Mouse (Mus musculus) thymus, postnatal 10 days (tissue): ENCODE data around the gene Ankrd60.

Experiments
- DNase-seq, 2 experiments: peaks; one replicate each; pipeline ENCODE4 v3.0.0; 2021; ENCODE audit warnings: low spot score in 2 of 2

The Ankrd60 gene

DNA sequence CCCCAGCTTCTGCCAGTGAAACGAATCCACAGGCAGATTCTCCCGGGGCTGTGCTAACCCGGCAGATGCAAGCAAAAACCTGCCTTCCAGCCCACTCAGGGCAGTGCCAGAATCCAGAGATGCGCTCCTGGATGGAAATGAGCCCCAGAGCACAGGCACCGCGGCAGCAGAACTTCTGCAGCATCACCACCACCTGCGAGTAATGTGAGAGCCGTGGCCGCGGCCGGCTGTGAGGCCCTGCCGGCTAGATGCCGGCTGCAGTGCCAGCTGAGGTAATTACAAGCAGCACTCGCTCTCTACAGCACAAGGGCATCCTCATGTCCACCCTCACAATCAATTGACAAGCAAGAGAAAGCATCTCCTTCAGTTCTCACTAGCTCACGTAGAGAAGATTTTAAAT lies 6.2 kb upstream of the Ankrd60 start:
- no peak for DNase-seq

DNA sequence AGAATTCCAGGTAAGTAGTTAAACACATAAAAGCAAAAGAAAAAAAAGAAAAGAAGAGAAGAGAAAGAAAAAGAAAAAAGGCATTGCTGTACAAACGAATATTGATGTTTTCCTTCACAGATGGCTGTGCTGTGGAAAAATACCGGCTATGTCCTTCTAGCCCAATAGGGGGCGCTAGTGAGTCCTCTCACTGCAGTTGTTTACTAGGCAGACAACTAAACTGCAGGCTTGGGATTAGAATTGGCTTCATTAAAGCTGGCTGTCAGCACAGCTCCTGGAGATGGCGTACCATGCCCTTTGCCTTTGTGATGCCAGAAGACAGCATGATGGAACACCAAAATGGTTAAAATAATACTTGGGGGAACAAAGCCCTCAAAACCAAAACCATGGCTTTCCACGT lies 5.3 kb upstream of the Ankrd60 start:
- DNase-seq: peak; percentile 27 to 61

DNA sequence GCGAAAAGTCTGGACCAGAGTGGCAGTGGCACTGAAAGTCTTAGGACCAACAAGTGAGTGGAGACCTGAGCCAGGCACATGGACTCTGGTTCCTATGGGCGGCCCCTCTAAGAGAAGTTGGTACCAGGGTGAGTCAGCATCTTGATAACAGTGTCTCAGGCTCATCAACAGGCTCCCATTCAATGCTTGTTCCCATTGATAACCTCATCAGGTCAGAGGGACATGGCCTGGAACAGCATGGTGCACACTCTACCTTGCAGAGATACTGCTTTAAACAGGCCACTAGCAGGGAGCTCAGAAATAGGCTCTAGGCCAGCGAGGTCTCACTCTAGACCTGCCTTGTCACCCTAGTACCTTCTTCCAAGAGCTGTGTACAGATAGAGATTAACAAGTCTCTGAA lies 4.7 kb upstream of the Ankrd60 start:
- DNase-seq: no peak

DNA sequence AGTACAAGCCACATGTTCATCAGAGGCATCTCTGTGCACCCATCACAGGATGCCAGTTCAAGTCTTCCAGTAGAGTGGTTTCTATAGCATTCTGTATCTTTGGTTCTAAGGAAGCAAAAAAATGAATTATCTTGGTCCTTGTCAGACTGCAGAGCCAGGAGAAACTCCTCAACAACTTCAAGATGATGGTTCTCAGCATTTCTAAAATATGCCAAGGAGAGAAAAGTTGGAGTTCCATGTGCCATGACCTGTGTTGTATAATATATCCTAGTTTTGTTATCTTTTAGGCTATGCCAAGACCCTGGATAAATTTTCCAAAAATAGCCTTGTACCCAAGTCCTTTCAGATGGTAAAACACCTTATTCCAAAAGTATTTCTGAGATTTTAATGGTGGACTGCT lies 2.9 kb upstream of the Ankrd60 start:
- DNase-seq: no peak

DNA sequence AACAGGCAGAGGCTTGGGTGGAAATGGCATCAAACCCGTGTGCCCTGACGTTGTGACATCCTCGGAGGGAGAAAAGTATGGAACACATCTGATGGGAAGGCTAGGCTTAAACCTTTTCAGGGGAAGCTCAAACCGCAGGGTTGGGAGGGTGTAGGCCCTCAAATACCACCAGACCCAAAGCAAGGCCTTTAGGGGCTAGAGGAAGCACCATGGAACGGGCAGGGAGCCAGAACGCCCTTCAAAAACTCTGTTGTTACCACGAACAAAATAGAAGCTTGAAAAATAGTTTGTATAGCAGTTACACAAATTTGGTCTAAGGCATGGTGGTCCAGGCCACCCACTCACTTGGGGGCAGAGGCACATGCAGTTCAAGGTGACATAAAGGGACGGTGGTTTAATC lies 430 bp upstream of the Ankrd60 start:
- DNase-seq: no peak

DNA sequence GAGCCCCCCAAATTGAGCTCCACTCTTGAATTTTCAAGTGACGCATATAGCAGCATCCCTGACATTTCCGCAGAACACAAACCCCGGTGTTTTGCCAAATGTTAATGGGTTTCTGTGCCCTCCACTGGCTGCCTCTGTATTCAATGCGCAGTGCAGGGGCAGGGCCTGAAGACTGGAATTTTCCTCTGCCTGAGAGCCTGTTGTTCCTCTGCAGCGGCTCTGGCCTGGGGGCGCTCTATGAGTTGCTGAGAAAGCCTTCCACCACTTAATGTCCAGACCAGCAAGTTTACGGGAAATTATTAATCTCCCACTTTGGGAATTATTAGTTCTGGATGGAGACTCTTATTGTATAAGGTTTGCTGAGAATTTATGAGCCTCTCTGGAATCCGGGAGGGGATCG lies 14.0 kb downstream of the Ankrd60 start:
- DNase-seq: no peak

DNA sequence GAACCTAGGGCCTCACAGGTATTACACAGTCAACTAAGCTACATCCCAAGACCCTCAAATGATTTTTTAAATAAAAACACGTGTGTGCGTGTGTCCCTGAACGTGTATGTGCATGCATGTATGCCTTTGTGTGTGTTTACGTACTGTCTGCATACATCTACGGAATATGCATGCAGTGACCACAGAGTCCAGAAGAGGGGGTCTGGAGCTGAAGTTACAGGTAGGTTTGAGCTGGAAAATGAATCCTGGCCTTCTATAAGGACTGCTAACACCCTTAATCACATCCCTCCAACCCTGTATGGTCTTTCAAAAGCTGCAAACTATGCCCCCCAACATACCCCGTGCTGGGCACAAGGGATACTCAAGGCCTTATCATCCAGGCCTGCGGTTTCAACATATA lies 14.8 kb downstream of the Ankrd60 start:
- DNase-seq: no peak

DNA sequence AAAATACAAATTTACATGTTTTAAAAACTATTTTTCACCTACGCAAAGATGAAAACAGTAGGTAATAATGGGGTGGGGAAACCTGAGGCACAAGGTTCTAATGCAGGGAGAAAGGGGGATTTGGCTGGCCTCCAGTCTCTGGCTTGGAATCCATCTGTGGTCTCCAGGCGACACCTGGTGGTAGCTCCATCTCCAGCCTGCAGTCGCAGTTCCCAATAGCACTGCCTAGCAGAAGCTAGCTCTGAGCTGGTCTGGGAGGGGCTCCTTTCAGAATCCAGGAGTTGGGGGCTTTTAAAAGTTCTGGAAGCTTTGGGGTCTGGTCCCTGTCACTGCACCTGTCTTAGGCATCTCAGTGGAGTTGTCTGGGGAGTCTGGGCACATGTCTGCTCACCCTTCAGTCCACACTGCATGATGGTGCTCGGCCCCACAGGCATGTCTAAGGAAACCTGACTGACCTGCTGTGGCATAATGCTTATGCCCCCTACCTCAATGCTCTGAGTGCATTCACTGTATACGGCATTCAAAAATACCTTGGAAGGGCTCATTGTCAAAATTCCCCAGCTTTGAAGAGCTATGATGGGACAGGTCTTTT lies 16.2 kb downstream of the Ankrd60 start:
- DNase-seq: peak; percentile 39 to 76

DNA sequence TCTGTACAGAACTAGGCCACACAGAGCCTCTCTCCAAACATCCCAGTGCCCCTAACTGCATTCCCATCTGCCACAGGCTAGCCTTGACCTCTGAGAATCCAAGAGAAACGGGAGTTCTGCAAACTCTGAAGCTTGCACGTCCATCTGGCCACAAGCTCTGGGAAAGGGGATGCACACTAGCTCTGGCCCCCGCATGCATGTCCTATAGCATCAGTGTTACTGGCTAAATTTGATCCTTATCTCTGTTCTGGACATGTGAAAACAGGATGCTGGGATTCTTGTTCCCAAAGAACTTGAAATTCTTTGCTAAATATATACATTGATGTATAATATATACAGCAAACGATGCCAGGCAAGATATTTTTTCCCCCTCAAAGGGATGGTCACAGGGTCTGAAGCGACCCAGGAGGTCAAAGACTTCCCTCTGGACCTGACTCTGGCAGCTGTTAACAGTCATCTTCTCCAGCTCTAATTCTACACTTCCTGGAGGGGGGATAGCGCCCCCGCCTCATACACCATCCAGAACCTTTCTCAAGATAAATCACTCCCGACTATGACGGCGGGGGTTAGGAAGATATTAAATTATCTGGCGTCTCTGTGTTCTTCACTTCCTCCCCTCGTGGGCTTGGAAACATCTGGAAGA lies 19.3 kb downstream of the Ankrd60 start:
- no peak for DNase-seq

DNA sequence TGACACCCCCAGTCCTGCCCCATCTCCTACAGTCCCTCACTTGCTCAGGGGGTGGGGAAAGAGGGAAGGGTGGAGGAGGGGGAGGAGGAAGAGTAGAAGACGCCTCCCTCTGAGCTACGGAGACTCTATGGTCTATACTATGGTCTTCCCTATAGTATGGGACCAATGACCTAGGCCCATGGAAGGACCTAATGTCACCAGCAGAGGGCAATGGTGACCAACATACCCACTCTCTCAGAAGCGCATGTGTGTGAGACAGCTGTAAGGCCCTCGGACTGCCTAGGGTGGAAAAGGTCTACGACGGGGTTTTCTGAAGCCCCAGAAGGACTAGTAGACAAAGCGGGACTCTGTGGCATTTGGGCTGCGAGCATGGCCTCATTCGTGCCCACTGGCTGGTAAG lies 24.3 kb downstream of the Ankrd60 start:
- DNase-seq: peak; percentile 22 to 56

DNA sequence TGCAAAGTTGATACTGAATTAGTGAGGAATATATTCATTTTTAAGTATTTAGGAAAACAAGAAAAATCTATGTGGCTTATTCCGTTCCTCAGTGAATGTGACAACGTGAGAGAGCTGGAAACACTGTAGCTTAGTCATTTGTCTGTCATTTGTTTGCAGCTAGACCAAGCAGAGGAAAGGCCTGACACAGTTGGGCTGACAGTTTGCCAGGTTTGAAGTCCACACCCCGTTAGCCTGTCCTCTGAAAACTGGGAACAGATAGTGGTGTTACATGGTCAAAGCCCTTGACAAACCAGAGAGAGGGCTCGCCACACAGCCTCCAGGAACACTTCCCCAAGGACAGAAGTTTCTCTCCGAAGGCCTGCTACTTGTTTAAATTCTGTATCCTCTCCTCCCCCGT lies 27.5 kb downstream of the Ankrd60 start:
- no peak for DNase-seq

DNA sequence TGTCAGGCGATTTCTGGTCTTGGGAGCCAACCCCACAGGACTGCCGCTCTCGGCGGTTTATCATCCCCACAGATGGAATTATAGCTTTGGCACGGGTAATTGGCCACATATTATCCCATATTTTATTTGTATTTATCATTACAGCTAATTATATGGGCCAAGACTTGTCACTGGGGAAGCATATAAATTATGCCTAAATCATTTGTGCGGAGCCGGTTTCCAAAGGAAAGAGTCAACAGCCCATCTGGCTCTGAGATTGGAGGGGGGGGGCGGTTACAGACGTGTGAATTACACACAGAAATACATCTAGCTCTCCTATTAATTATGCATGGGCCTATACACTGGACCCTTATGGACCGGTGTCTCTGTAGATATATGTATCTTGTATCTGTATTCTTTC lies 28.9 kb downstream of the Ankrd60 start:
- no peak for DNase-seq

DNA sequence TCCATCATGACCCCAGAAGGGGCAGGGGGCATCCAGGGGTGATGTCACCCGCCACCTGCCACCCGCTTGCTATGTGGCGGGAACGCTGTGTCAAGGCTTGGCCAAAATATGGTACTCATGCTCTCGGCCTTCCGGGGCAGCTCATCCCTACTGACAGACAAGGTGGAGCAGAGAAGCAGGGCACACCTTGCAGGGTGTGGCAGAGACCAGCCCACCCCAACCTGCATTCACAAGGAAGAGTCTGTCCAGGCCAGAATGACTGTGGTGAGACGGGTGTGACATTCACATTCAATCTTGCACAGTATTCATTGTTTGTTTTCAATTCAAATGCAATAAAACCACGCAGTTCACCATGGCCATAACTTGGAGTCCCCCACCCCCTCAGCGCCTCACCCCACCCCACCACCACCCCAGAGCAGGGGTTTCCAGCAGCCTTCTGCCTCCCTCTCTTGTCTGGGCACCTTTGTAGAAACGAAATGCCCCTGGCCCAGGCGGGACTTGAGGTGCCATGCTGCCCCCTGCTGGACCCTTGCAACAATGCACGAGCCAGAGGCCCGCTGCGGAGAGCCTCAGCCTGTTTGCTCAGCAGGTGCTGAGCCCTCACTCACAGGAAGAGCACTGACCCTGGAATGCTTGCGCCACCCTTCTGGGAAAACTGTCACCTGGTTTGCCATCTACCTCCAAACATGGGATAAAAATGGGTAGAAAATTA lies 32.0 kb downstream of the Ankrd60 start:
- DNase-seq: peak; percentile 71 to 88

DNA sequence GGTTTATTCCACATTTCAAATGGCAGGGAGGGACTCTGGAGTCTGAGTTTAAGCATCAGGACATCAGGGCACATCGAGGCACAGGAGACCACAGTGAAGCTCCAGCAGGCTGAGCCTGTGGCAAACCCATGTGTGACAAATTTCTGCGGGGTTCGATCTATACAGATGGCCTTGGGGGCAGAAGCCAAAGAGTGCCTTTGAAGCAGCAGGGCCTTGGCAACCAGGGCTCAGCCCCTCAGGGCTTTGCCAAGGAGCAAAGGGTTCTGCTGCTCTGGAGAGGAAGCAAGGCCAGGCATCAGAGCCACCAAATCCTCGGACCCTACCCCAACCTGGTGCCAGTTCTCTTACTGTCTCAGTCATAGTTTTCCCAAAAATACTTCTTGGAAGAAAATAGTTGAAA lies 35.4 kb downstream of the Ankrd60 start:
- DNase-seq: no peak

DNA sequence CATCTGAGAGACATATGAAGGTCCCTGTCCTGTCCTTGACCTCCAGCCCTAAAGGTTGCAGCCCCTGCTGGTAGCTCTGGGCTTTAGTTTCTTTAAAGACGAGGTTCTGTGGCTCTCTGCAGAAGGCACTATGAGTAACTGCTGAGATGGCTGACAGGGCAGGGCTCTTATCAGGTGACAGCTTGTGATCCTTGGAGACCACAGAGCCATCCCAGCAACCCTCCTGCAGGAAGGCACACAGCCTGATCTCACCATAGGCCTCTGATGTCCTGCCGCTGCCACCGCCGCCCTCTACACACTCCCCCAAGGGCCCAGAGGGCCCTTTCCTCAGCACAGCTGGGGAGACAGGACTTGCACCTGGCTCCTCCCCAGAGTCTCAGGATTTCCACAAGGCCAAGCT lies 36.4 kb downstream of the Ankrd60 start:
- no peak for DNase-seq

DNA sequence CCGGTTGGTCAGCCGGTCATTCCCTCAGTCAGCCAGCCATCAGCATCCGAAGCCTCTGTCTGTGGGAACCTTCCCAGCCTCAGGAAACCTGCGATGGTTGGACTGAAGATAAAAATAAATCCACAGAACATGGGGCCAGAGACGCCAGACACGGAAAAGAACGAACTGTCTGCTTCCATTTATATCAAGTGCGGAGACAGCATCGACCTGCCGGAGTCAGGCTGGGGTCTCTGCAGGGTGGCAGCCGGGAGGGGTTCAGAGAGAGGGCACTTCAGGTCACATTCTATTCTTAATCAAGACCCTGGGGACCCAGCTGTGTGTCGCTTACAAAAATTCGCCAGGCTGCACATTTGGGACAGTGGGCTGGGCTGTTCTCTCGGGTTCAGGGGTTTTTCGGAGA lies 38.4 kb downstream of the Ankrd60 start:
- DNase-seq: no peak

DNA sequence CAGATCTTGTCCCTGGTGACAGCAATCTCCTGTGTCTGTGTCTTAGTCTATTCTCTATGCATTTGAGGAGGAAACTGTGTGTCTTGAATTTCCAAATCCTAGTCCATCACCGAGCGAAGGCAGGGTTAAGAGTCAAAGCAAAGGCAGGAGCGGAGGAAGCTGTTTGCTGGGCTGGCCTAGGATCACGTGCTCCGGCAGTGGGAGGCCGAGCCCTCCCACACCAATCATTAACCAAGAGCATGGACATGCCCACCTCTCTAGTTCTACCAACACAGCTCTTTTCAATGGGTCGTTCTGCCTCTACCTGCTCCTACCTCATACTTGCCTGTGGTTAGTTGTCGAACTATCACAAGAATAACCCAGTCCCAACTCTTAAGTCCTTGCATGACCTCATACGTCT lies 42.3 kb downstream of the Ankrd60 start:
- DNase-seq: no peak

DNA sequence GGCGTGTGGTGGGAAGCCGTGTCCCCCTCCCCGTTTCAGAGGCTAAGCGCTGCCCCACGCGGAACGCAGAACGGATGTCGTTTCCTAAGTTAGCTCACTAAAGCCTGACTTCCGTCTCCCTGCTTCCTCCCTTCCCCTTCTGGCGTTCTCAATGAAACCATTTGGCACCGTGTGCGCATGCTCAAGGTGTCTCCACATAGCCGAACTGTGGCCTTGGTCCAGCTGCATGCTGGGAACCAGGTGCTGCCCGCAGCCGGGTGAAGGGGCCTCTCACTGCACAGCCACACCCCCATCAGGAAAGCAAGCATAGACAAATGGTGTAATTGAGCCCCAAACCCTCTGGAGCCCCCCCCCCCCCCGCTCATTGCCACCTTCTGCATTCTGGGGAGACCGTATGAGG lies 42.8 kb downstream of the Ankrd60 start:
- DNase-seq: no peak

DNA sequence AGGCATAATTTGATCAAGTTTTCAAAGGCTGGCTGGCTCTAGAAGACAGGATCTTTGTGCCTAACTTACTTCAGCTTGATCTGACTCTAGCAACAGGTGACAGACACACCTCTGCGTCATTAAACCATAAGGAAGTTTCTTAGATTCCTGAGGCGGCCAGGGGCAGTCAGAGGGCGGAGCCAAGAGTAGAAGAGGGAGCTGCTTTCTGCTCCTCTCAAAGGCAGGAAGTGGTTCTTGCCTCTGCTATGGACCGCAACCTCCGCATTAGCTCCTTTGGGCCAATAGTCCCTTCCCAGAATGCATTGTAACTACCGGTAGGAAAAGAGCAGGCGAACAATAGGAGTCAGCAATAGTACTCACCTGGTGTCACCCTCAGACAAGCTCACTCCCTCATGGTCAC lies 43.6 kb downstream of the Ankrd60 start:
- DNase-seq: peak; percentile 20 to 31

DNA sequence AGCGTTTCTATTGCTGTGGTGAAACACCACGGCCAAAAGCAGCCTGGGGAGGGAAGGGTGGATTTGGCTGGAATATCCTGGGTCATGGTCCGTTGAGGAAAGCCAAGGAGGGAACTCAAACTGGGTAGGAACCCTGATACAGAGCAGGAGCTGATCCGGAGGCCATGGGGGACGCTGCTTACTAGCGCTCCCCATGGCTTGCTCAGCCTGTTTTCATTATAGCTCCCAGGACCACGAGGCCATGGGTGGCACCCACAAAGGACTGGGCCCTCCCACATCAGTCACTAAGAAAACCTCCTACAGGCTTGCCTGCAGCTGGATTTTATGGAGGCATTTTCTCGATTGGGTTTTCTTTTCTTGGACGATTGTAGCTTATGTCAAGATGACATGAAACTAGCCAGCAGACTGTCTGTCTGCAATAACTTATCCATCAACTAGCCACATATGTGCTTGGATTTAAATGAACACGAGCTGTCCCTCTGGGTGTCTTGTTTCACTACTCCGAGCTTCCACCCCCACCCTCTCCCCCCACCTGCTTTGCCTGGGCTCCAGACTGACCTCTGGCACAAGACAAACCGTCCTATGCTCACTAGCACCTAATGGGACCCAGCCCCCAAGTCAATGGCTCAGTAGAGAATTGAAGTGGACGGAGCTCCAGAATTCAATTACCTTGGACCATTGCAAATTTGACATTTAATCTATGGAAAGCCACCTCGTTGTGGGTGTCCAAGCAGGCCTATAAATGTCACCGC lies 45.3 kb downstream of the Ankrd60 start:
- DNase-seq: no peak

DNA sequence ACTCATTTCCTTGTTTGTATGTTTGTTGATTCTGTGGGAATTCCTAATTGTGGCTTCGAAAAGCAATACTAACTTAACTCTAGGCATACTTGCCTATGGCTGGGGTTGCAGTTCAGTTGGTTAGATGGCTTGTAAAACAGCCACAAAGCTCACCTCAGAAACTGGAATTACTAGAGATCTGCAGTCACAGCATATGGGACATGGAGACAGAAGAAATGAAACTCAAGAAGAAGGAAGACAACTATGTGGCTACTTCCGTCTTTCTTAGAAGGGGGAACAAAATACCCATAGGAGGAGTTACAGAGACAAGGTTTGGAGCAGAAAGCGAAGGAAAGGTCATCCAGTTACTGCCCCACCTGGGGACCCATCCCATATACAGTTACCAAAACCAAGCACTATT lies 49.7 kb downstream of the Ankrd60 start:
- DNase-seq: no peak

DNA sequence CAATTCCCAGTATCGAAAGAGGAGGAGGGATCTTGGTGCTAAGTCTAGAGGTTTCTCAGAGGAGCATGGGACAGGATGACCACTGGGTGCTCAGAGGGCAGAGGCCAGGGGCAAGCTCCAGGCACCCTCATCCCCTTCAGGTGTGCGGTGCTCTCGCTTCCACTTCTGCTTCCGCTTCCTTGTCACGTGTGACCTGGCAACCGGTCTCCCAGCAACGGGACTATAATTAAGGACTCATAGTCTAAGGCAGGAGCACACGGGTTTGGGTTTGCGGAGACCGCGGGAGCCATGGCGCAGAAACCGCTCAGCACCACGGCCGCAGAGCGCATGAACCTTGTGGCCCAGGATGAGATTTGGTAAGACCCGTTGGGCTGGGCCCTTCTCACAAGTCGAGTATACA lies 55.8 kb downstream of the Ankrd60 start, which contains the start of gene 1700021F07Rik:
Gene 1700021F07Rik, plus strand, starts transcription at position 211 of the 400 bp plus-strand sequence.
- DNase-seq: no peak
